Mouse (Mus musculus) large intestine, adult 2 months (tissue): ENCODE results near the gene 4921524J17Rik. TPM values are rescaled to one million over a fixed set of nuclear protein-coding genes. Genes with fewer than 3 reads are reported as not detected.

Experiments
- DNase-seq: peaks from one replicate; pipeline ENCODE4 v3.0.0-alpha.2; 2012; ENCODE audit warnings: low read depth, low spot score
- WGBS: fragments of 180-500 bp; shearing (Covaris S2); methylation state at CpG from one replicate; pipeline ENCODE4 v1.1.7; 2018; 5-methylcytosine and 5-hydroxymethylcytosine counted together
- polyA plus RNA-seq: library from polyadenylated mRNA; depleted of rRNA; stranded (reverse); fragments of >200 nt; gene quantifications from 2 replicates; pipeline ENCODE4 v1.2.3, GENCODE M21; 2012

4921524J17Rik gene
- polyA plus RNA-seq, 1 experiment, result 2.4 TPM

DNA sequence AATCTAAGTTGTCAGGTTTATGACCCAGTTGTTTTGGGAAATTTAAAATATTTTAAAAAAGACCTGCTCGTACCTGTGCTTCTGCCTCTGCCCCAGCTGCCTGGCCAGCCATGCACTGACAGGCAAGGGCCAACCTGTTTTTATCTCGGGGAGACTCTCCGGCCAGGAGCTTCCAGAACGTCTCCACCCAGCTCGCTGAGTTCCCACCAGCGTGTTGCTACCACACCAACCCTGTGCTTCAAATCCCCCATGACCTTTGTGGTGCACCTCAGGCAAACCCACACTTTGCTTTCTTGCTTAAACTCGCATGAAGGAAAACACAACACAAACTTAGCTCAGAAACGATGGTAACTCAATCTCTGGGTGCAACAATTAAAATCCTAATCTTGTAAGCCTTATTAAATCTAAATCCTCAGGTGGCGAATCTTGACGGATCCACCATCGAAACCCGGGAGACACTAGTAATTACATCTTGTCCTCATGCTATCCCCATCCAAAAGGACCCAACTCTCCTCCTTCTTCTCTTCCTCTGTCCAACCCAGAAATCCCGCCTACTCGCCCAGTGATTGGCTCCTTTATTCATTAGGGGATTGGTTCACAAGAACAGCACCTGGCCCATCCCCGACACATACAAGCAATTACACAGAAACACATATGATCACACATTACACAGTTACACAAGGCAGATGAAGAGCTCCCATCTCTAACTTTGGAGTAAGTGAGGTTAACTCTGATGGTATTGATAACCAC, 13.5 kb upstream of the 4921524J17Rik start:
- 74% methylated on average over 15 of the region's 15 CpGs for WGBS
- no peak for DNase-seq

- DNase-seq, result no peak
These were observed 11.5 kb upstream of the 4921524J17Rik start for GRCm38 (mm10) chr8:85444092-85444491.

DNA sequence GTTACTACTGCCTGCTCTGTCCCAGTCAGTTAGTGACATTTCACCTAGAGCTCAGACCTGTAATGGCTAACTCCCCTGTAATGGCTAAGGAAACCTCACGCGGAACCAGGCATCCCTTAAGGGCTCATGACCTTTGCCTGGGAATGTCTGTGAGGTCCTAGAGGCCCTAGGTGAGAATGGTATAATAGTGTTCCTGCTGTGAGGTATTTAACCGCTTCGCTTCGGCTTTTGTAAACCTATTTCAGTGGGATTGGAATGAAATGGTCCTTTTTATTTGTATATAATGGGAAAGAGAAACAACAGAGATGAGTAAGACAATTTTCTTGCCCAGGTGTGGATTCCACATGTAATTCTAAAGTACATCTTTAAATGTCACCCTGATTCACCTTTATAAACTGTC, 8.9 kb upstream of the 4921524J17Rik start:
- WGBS, result 82% methylated on average over 5 of the region's 5 CpGs
- DNase-seq, result no peak

DNA sequence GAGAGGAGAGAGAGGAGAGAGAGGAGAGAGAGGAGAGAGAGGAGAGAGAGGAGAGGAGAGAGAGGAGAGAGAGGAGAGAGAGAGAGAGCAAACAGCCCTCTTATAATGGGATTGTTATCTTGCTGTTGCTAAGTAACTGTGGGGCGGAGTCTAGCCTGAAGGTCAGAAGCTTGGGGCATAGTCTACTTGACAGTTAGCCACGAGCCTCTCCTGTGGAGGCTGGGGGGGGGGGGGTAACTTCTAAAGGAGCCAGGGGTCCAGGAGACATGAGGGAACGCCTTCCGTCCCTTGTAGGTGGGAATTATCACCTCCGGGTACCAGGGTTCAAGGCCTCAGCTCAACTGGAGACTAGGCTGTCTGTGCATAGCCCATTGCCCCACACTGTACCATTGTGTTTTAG, 3.1 kb upstream of the 4921524J17Rik start:
- 38% methylated on average over 5 of the region's 5 CpGs for WGBS
- no peak for DNase-seq

GRCm38 (mm10) chr8:85434817-85435216, 2.2 kb upstream of the 4921524J17Rik start:
- WGBS, result 93% methylated on average over 12 of the region's 12 CpGs
- DNase-seq, result no peak

DNA sequence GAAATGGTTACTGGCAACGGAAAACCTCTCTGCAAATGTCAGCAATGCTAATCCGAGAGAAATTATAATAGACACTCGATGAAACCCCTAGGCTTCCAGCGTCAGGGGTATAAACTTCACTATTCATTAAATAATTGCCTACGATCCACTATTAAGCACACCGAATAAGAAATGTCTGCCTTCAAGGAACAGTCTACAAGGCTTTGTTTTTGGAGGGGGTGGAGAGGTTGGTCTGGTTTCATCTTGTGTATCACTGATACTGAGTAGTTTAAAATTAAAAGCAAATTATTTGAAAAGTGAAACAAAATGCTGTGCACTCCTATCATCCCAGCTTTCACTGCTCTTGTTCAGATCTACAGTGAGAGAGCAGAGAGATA, 372 bp upstream of the 4921524J17Rik start:
- DNase-seq, result no peak

GRCm38 (mm10) chr8:85431281-85432167, 1.1 kb downstream of the 4921524J17Rik start:
- WGBS, result 4% methylated on average over 10 of the region's 10 CpGs
- DNase-seq, result no peak

More for the DNA sequence above, 372 bp upstream of the 4921524J17Rik start:
- 2% methylated on average over 6 of the region's 6 CpGs for WGBS

DNA sequence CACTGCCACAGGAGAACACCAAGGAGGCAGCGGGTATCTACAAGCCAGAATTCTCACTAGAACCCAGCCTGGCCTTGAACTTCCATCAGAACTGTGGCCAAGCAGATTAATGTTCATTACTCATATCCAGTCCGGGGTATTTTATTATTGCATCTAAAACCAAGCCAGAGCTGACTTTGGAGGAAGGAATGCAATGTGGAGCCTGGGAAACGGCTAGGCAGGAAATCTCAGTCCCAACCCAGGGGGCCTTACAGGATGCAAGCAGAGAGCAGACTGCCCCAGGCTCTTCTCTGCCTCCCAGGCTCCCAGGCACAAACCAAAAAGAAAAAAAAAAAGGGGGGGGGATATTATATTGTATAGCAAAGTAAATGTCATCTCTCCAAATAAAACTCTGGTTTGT, 1.8 kb downstream of the 4921524J17Rik start:
- WGBS, result 30% methylated on average over 3 of the region's 3 CpGs

DNA sequence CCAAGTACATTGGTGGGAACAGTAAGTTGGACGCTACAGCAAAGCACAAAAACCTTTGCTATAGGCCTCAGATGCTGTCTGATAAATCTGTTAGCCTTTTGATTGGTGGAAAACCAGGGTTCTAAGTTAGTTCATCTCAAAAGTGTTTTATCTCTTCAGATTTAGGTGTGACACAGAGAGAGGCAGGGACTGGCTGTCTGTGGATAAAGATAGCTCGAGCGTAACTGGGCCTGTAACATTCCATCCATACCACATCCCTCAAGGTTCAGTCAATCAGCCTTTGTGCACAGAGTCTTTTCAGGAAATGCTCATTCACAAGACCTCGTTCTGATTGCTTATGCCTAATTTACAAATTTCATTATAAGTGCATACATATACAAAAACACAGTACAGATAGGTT, 3.4 kb downstream of the 4921524J17Rik start:
- 42% methylated on average over 4 of the region's 4 CpGs for WGBS
- no peak for DNase-seq

More for the DNA sequence above, 1.8 kb downstream of the 4921524J17Rik start:
- DNase-seq, result no peak

DNA sequence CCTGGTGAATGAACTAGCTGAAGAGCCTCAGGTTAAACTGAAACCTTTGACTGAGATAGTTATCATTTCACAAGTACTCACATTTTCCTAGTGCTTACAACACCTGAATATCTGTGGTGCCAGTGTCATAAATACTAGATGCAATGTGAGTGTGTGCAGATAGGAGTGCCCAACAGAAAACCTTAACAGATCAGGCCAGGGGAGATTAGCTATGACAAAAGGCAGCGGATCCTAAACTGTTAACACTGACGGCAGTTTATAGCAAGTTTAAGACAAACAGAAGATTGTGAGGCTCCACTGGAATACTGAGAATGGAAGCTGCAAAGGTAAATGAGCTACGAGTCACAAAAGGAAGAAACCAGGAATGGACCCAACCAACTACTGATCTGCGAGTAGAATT, 5.6 kb downstream of the 4921524J17Rik start:
- DNase-seq, result no peak
- WGBS, result 30% methylated on average over 4 of the region's 4 CpGs

- WGBS, result 93% methylated on average over 1 of the region's 1 CpGs
- no peak for DNase-seq
These were observed 11.3 kb downstream of the 4921524J17Rik start for GRCm38 (mm10) chr8:85421329-85421728.

- WGBS, result 73% methylated on average over 3 of the region's 3 CpGs
- DNase-seq, result no peak
These were observed 24.1 kb downstream of the 4921524J17Rik start for GRCm38 (mm10) chr8:85408526-85408925.

DNA sequence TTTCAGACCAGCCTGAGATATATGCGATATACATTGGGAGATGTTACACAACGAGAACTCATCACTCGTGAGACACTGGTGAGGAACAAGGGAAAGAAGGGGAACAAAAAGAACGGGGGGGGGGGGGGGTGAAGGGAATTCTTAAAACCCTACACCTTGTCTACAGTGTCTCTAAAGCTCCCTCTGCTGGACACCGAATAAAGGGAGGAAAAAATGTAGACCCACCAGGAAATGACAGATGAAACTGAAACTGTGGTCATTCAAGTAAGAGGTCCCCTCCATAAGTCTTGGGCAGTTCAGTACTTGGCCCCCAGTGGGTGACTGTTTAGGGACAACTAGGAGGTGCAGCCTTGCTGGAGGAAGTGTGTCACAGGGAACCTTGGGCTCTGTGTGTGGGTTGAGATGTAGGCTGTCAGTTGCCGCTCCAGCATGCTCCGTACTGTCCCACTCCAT, 24.6 kb downstream of the 4921524J17Rik start:
- no peak for DNase-seq
- WGBS, result 64% methylated on average over 7 of the region's 7 CpGs

DNA sequence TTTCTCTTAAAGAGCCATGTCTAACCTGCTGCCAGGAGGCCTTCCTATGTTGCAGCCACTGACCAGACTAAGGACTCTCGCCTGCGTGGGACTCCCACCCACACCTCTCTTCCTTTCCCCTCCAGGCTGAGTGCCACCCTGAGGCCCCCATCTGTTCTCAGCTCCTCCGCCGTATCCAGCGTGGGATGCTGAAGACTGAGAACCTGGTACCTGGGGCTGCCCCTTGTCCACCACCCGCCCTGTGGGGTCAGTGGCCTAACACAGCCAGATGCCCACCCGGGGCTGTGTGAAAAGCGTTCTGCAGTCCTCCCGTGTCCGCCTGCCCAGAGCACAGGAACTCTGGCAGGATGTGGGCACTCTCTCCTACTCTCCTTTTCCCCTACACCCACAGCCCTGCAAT, 26.7 kb downstream of the 4921524J17Rik start:
- WGBS, result 84% methylated on average over 10 of the region's 10 CpGs
- no peak for DNase-seq

- no peak for DNase-seq
- WGBS, result 60% methylated on average over 3 of the region's 3 CpGs
These were observed 27.2 kb downstream of the 4921524J17Rik start for GRCm38 (mm10) chr8:85405418-85405817.

DNA sequence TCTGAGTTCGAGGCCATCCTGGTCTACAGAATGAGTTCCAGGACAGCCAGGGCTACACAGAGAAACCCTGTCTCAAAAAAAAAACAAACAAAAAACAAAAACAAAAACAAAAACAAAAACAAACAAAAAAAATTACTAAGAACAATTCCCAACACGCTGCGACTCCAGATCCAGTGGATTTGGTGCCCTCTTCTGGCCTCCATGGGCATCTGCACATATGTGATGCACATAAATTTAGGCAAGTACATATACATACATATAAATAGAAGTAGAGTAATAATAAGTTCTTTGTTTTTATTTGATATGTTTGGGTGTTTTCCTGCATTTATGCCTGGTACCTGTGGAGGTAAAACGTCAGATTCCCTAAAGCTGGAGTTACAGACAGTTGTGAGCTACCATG, 34.1 kb downstream of the 4921524J17Rik start:
- DNase-seq, result no peak
- 89% methylated on average over 4 of the region's 4 CpGs for WGBS

GRCm38 (mm10) chr8:85397508-85397907, 35.1 kb downstream of the 4921524J17Rik start:
- 46% methylated on average over 5 of the region's 5 CpGs for WGBS
- DNase-seq, result peak; percentile 14

GRCm38 (mm10) chr8:85396432-85397079, 36.1 kb downstream of the 4921524J17Rik start:
- no peak for DNase-seq
- 82% methylated on average over 5 of the region's 5 CpGs for WGBS

- WGBS, result 80% methylated on average over 8 of the region's 8 CpGs
- DNase-seq, result no peak
These were observed 36.8 kb downstream of the 4921524J17Rik start for GRCm38 (mm10) chr8:85395681-85396431.

DNA sequence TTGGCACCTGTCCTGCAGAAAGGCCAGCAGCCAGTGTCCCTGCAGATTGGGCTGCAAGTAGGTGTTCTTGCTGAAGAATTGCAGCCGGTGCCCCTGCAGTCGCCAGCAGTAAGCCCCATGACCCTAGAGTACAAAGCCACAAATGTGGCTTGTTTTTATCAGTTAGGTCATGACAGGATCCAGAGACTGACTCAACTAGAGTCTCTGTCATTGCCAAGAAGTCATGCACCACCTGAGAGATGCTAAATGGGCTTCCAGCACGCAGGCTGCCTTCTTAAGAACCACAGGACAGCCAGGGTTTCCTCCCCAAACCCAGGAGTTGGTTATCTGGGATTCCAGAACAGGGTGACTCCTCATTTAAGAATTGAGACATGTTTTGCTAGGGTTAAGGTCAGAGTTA, 37.6 kb downstream of the 4921524J17Rik start:
- 91% methylated on average over 3 of the region's 3 CpGs for WGBS
- no peak for DNase-seq
